Mouse (Mus musculus) naive thymus-derived CD4-positive, alpha-beta T cell, adult 5 months (primary cell): ENCODE results near the gene Olfr732. TPM values are rescaled to one million over a fixed set of nuclear protein-coding genes. Genes with fewer than 3 reads are reported as not detected.

ENCODE experiments used
- polyA plus RNA-seq: library from polyadenylated mRNA; unstranded; fragments of 100-300 nt; shearing (Covaris generic); gene quantifications from one replicate; pipeline ENCODE4 v1.2.1, GENCODE M21; 2017

Olfr732 gene
- not detected for polyA plus RNA-seq

DNA sequence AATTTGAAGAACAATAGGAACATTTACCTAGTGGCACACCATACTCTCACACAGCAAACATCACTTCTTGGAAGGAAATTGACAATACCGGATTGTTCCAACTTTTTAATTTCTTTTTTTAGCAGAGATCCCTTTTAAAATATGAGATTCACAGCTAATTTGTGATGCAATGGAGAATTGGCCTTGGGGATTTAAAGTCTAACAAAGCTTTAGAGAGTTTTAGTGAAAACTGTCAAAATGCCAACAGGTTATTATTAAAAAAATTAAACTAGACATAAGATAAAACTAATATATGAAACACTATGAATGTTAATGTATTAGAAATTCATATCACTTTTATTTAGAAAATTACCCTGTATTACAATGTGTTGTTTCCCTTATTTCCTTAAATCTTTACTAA is at the start of gene Olfr732:
Gene Olfr732, minus strand, starts transcription at position 101 of the 400 bp plus-strand sequence.

GRCm38 (mm10) chr14:50326661-50327060 is 42.7 kb upstream of the Olfr732 start, which contains the start of gene Olfr734:
Gene Olfr734, minus strand, starts transcription at chr14:50326761.

GRCm38 (mm10) chr14:50301422-50301821 is 17.4 kb upstream of the Olfr732 start, which contains the start of gene Olfr733:
Gene Olfr733, minus strand, starts transcription at chr14:50301522.

DNA sequence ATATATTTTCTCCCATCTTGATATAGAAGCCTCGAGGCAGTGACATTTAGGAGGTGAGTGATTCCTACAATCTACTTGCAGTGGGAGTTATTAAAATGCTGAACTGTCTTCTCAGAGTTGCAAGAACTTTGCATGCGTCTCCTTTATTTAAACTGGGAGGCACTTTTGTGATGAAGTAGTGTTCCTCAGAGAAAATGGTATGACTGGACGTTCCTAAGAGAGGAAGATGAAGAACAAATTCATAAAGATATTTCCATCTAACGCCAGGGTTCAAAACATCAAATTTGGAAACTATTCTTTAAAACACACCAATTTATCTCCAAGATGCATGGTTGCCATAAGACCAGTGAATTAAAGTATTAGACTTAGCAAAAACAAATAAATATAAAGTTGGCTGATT is 42.2 kb downstream of the Olfr732 start, which contains the start of gene Olfr731:
Gene Olfr731, minus strand, starts transcription at position 101 of the 400 bp plus-strand sequence.

Other genes starting within 250 kb of the Olfr732 start
- not detected for gene Olfr725, start 243.8 kb downstream of the Olfr732 start, polyA plus RNA-seq
- not detected for gene Olfr726, start 193.3 kb downstream of the Olfr732 start, polyA plus RNA-seq
- 0.30 TPM for gene Olfr727, start 161.0 kb downstream of the Olfr732 start, polyA plus RNA-seq
- not detected for gene Olfr728, start 141.5 kb downstream of the Olfr732 start, polyA plus RNA-seq
- 0.30 TPM for gene Olfr729, start 131.3 kb downstream of the Olfr732 start, polyA plus RNA-seq
- gene Olfr730, start 96.0 kb downstream of the Olfr732 start, polyA plus RNA-seq: not detected
- 0.06 TPM for gene Olfr731, start 42.3 kb downstream of the Olfr732 start, polyA plus RNA-seq
- gene Olfr733, start 17.3 kb upstream of the Olfr732 start, polyA plus RNA-seq: not detected
- not detected for gene Olfr734, start 42.6 kb upstream of the Olfr732 start, polyA plus RNA-seq
- gene Olfr735, start 64.7 kb upstream of the Olfr732 start, polyA plus RNA-seq: not detected
- not detected for gene Tlr11, start 73.7 kb upstream of the Olfr732 start, polyA plus RNA-seq
- not detected for gene Olfr736, start 97.0 kb upstream of the Olfr732 start, polyA plus RNA-seq
- gene Olfr738, start 123.4 kb upstream of the Olfr732 start, polyA plus RNA-seq: not detected
- gene Olfr739, start 134.4 kb upstream of the Olfr732 start, polyA plus RNA-seq: not detected
- gene Olfr740, start 161.3 kb upstream of the Olfr732 start, polyA plus RNA-seq: not detected
- not detected for gene Olfr741, start 188.5 kb upstream of the Olfr732 start, polyA plus RNA-seq
- not detected for gene Olfr742, start 219.4 kb upstream of the Olfr732 start, polyA plus RNA-seq
- not detected for gene Olfr743, start 237.6 kb upstream of the Olfr732 start, polyA plus RNA-seq